Mouse (Mus musculus) fat pad, adult 2 months (tissue): ENCODE results near the gene Krt78.

Experiments
- DNase-seq: peaks from one replicate; pipeline ENCODE4 v3.0.0-alpha.2; 2011; ENCODE audit warnings: low read depth, low spot score; ENCODE audit errors: extremely low read depth

Krt78 gene

GRCm38 (mm10) chr15:101973414-101974077, 19.5 kb upstream of the Krt78 start:
- DNase-seq = no peak

GRCm38 (mm10) chr15:101970536-101970935, 16.4 kb upstream of the Krt78 start:
- no peak for DNase-seq

GRCm38 (mm10) chr15:101966808-101967207, 12.7 kb upstream of the Krt78 start:
- no peak for DNase-seq

- peak; percentile 97 for DNase-seq
Observed at GRCm38 (mm10) chr15:101958891-101959290, 4.8 kb upstream of the Krt78 start.

GRCm38 (mm10) chr15:101952733-101953474, 1.2 kb downstream of the Krt78 start:
- no peak for DNase-seq

- no peak for DNase-seq
Observed at GRCm38 (mm10) chr15:101945430-101945829, 8.7 kb downstream of the Krt78 start.

GRCm38 (mm10) chr15:101941948-101942347, 12.1 kb downstream of the Krt78 start:
- no peak for DNase-seq

- DNase-seq = peak; percentile 78
Observed at GRCm38 (mm10) chr15:101940274-101940829, 13.7 kb downstream of the Krt78 start, which contains the start of gene Krt79. Gene Krt79, minus strand, starts transcription at chr15:101940324.

- DNase-seq = peak; percentile 79
Observed at GRCm38 (mm10) chr15:101938600-101939308, 15.3 kb downstream of the Krt78 start.

GRCm38 (mm10) chr15:101933024-101933423, 21.1 kb downstream of the Krt78 start:
- peak; percentile 99 for DNase-seq

GRCm38 (mm10) chr15:101929666-101930065, 24.4 kb downstream of the Krt78 start:
- DNase-seq = no peak

- no peak for DNase-seq
Observed at GRCm38 (mm10) chr15:101929087-101929486, 25.0 kb downstream of the Krt78 start.

- no peak for DNase-seq
Observed at GRCm38 (mm10) chr15:101927340-101928080, 26.6 kb downstream of the Krt78 start.

- no peak for DNase-seq
Observed at GRCm38 (mm10) chr15:101925041-101925440, 29.0 kb downstream of the Krt78 start.

- DNase-seq = no peak
Observed at GRCm38 (mm10) chr15:101924635-101925034, 29.5 kb downstream of the Krt78 start, which contains the start of gene Krt4. Gene Krt4, minus strand, starts transcription at chr15:101924735.

- DNase-seq = no peak
Observed at GRCm38 (mm10) chr15:101922296-101922695, 31.8 kb downstream of the Krt78 start.

- DNase-seq = no peak
Observed at GRCm38 (mm10) chr15:101916072-101916471, 38.0 kb downstream of the Krt78 start.

GRCm38 (mm10) chr15:101904849-101905248, 49.2 kb downstream of the Krt78 start:
- no peak for DNase-seq

GRCm38 (mm10) chr15:101902171-101903149, 51.6 kb downstream of the Krt78 start:
- DNase-seq = no peak
